Comparison of ENCODE assay signal across 8 mouse cellular contexts in the genomic region with DNA sequence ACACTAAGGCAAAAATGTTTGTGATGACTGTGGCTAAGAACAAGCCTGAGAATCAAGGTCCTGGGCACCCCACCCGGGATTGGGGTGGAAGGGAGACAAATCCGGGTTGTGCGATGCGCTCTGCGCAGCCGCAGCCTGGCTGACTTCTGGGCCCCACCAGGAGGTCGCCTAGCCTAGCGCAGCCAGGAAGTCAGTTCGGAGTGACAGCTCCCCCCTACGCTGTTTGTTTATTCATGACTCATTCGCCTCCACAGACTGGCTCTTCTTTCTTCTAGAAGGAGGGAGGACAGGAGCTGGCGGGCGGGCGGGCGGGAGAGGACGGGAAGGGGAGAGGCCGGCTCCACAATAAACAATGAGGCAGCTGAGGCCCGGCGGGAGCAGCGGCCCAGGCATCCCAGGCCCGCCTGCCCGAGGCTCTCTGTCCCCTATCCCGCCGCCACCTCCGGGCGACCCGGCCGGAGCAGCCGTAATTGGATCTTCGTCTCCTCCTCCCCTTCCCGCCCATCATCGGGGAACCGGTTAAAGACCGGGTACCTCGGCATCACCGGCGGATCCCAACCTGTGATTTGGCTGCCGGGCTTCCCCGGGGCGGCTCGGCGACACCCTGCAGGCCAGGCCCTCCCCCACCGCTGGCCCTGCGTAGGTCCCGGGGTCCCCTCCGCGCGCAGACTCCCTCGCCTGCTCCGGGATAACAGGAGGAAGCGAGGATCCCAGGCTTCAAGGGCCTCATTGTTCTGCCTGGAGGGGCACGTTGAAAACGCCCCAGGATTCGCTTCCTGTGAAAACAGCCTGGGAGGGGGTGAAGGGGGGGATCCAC.
DNase-seq lines count a peak whose midpoint lies in the region; ATAC-seq lines count a peak whose summit lies in the region.

No protein-coding gene starts in this region.

- peaks cover 40% of the 10 kb centered on the region for H3K27me3 ChIP-seq in megakaryocyte, embryonic 14.5 days (replicated peaks)

- peak; percentile 88 for DNase-seq in T-cell, adult 2 months (ENCODE audit: low spot score)
- DNase-seq in gastrocnemius, postnatal 14 days = peak; percentile 83
- DNase-seq in left cerebral cortex, adult 9 months (ENCODE audit: low spot score in 2 of 2) = peak; percentile 82 to 83
- peak; percentile 89 to 91 for DNase-seq in right cerebral cortex, postnatal 10 days (ENCODE audit: low spot score in 2 of 2)
- DNase-seq in urinary bladder, postnatal 14 days (ENCODE audit: low spot score) = peak; percentile 83

- H3K4me3 ChIP-seq in megakaryocyte, embryonic 14.5 days (replicated peaks) = peak overlapping the region; percentile 93

- no peaks in the 10 kb centered on the region for H3K36me3 ChIP-seq in megakaryocyte, embryonic 14.5 days (replicated peaks; ENCODE audit: low read length)

- intact Hi-C loops in gastrocnemius, postnatal 14 days (cut with DNase I; ENCODE audit: low total_unique reads) = no loop called here

- ATAC-seq in common myeloid progenitor, adult 5-6 weeks (replicated peaks; ENCODE audit: low read depth, poor library complexity, severe bottlenecking) = peak; percentile 82
- peak; percentile 93 for ATAC-seq in inflammation-experienced regulatory T-cells, adult 6 months

- H3K4me1 ChIP-seq in megakaryocyte, embryonic 14.5 days = peaks cover 61% of the 10 kb centered on the region

- H3K9me3 ChIP-seq in megakaryocyte, embryonic 14.5 days = no peaks in the 10 kb centered on the region

Comparison
In these comparisons a context has a peak if more than half of its experiments do, and no peak if none do; other contexts are left out.
1. Peak in every context shown above with its lines: DNase-seq, ATAC-seq and H3K4me3 ChIP-seq.